Mouse (Mus musculus): ENCODE measurements at regions not wholly inside any gene's neighbourhood (a gene's known extent, or its start where the extent isn't known, plus 50 kb on each side); places are given as distances from the start of the nearest gene placed in this dataset.
A peak's percentile ranks its signal among the peaks of the same experiment; 100 is the strongest.

DNA sequence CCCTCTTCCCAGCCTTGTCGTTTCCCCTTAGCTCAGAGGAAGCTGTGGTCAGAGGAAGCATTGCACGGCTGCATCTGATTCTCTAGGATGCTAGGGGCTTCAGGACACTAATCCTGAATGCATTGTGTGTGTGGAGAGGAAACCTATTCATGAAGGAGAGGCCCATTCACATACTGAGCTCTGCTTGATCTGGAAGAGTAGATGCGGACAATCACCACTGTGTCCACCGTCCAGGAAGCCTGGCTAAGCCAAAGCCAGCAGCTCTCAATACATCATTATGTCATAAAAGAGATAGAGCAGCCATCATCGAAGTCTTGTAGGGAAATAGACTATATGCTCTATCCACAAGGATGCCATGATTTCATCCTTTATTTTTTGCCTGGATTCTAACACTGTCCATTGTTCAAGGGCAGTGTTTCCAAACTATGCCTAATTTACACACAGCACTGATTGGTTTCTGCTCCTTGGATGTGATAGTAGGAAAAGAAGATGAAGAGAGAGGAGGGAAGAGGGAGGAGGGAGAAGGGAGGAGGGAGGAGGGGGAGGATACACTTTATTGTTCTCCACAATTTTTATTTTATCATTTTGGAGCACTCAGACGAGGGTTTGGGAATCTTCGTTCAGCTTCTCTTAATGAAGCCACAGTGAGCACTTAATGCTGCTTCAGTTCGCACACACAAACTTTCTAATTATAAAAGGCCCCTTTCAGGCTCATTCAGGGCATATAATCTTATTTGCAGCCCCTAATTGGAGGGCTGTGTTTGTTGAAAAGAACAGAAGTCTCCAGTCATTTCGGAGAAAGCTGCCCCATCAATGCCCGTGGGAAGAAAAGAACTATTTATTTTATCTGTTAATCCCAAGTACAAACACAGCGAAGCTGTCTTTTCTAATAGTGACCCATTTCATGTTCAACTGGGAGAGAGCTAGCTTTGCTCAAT, 195.0 kb downstream of the Pdgfra start:
- Histone ChIP-seq H3K27ac (no peak overlapping the region), H3K27me3 (replicated peaks) (no peaks in the 10 kb centered on the region), H3K36me3 (no peaks in the 10 kb centered on the region), H3K4me1 (peaks cover 5% of the 10 kb centered on the region), H3K9me3 (no peaks in the 10 kb centered on the region), H3K9ac (no peak overlapping the region), H3K4me2 (replicated peaks) (no peak overlapping the region), H3K4me3 (no peak overlapping the region)
- WGBS = 44% methylated on average over 11 of the region's 11 CpGs
- peak; percentile 76; the same call in 1 of the 2 replicates for ATAC-seq (ENCODE audit: low FRiP score, low read depth)

DNA sequence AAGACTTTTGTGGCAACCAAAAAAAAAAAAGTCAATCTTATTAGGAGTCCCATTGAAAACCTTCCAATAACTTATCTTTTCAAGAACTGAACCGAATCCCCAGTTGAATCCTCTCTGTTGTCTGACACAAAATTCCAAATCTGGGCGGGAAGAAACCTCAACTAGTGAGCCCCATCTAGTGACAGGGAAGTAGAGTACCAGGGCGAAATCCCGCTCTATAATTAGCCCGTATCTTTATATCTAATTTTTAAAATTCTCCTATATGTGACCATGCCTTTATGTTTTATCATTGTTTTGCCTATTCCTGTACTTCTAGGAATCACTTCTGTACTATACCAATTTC, 195.7 kb downstream of the Pdgfra start:
- Histone ChIP-seq H3K4me2 (replicated peaks) (no peak overlapping the region), H3K27ac (no peak overlapping the region), H3K27me3 (replicated peaks) (no peaks in the 10 kb centered on the region), H3K9me3 (no peaks in the 10 kb centered on the region), H3K4me1 (peaks cover 5% of the 10 kb centered on the region), H3K9ac (no peak overlapping the region), H3K4me3 (no peak overlapping the region), H3K36me3 (no peaks in the 10 kb centered on the region)
- WGBS = 66% methylated on average over 5 of the region's 5 CpGs
- no peak for ATAC-seq (ENCODE audit: low FRiP score, low read depth)

DNA sequence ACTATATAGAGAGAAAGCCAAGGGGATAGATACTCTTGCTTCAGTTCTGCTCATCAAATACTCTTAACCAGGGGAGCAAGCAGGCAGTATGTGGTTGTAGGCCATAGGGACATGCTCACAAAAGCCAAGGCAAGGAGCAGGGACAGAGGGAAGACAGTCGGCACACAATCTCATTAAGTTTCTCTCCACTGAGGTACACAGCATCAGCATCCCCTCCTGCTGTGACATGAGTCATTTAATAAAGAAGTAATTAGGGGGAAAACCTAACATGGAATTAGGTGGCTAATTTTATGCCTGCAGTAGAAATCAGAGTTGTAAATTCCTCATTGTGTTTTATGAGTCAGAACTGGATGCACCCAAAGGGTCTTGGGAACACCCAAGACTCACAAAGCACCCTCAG, 203.2 kb downstream of the Pdgfra start:
- Histone ChIP-seq H3K9ac (no peak overlapping the region), H3K4me1 (no peaks in the 10 kb centered on the region), H3K27me3 (replicated peaks) (no peaks in the 10 kb centered on the region), H3K4me3 (no peak overlapping the region), H3K4me2 (replicated peaks) (no peak overlapping the region), H3K9me3 (no peaks in the 10 kb centered on the region), H3K36me3 (no peaks in the 10 kb centered on the region), H3K27ac (no peak overlapping the region)
- 21% methylated on average over 1 of the region's 1 CpGs for WGBS
- no peak for ATAC-seq (ENCODE audit: low FRiP score, low read depth)

DNA sequence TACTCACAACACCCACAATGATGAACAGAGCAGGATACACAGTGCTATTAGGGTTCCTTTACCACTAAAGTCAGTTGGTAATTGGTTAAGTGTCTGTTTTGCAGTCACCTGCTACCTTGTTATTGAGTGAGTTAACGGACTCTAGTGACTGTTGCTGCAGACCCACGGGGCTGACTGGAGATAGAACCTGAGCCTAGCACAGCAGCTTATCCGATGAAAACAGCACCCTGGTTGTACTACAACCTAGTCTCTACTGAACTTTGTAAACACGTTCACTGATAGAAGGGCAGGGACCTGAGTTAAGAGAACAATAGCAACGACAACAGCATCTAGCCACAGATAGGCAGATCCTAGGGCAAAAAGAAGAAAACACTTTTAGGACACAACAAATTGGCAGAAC, 206.8 kb downstream of the Pdgfra start:
- H3K4me2 ChIP-seq (replicated peaks) = no peak overlapping the region
- H3K9me3 ChIP-seq = no peaks in the 10 kb centered on the region
- WGBS = 78% methylated on average over 5 of the region's 5 CpGs
- no peaks in the 10 kb centered on the region for H3K4me1 ChIP-seq
- no peak overlapping the region for H3K4me3 ChIP-seq
- H3K27me3 ChIP-seq (replicated peaks) = no peaks in the 10 kb centered on the region
- H3K36me3 ChIP-seq = no peaks in the 10 kb centered on the region
- no peak for ATAC-seq (ENCODE audit: low FRiP score, low read depth)
- H3K27ac ChIP-seq = no peak overlapping the region
- no peak overlapping the region for H3K9ac ChIP-seq

DNA sequence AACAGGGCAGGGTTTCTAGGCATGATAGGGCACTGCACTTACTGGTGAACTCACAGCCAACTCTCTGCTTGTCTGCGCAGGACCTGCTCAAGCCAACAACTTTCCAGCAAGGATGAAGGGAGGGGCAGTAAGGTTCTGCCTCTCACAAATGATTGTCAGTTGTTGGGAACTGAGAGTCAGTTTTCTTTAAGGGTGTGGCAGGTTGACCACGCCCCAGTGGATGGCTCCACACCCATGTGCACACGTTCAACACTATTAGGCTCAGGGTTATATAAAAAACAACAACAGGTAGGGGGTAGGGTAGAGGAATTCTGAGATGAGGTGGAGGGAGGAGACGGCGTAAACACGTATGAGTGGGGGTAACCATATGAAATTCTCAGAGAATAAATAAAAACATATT, 210.9 kb upstream of the Kit start:
- Histone ChIP-seq H3K9ac (no peak overlapping the region), H3K27me3 (replicated peaks) (no peaks in the 10 kb centered on the region), H3K4me2 (replicated peaks) (no peak overlapping the region), H3K4me3 (no peak overlapping the region), H3K27ac (no peak overlapping the region), H3K9me3 (no peaks in the 10 kb centered on the region), H3K36me3 (no peaks in the 10 kb centered on the region), H3K4me1 (no peaks in the 10 kb centered on the region)
- 92% methylated on average over 6 of the region's 6 CpGs for WGBS
- no peak for ATAC-seq (ENCODE audit: low FRiP score, low read depth)

DNA sequence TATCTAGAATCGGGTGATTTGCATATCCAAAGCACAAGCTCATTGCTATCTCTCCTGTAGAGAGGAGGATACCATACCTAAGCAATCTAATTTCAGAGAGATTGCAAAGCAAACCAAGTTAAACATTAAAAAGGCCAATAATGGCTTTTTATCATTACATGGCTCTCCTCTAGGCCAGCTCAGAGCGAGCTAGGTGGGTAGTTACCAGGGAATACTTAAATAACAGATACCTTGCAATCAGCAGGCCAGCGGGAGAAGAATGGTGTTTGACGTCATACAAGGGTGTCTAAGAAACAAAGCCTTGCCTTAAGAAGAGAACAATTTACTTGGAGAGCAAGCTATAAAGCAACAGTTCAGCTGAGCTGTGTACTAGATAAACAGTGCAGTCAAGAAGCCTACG, 207.4 kb upstream of the Kit start:
- Histone ChIP-seq H3K27me3 (replicated peaks) (no peaks in the 10 kb centered on the region), H3K9me3 (0 out of 2 replicates have a peak, but pooled peaks cover 3% of the 10 kb centered on the region), H3K9ac (no peak overlapping the region), H3K4me2 (replicated peaks) (no peak overlapping the region), H3K27ac (no peak overlapping the region), H3K4me3 (no peak overlapping the region), H3K36me3 (no peaks in the 10 kb centered on the region), H3K4me1 (no peaks in the 10 kb centered on the region)
- ATAC-seq (ENCODE audit: low FRiP score, low read depth) = no peak
- 80% methylated on average over 5 of the region's 5 CpGs for WGBS

DNA sequence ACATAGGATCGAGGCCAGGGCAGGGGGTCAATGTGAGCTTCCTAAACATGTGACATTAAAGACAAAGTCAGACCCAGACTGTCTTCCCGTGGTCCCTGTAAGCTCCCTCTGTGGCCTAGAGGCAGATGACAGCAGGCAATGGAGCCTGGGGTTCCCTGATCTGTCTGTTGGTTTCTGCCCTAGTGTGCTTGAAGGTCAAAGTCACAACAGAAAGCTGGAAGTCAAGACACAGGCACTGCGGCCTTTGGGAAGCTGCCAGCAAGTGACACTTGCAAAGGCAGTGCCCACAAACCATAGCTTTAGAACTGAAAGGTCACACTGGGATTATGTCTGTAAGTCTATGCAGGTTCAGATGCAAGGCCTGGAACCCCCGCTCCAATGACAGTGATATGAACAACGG, 206.0 kb upstream of the Kit start:
- Histone ChIP-seq H3K36me3 (no peaks in the 10 kb centered on the region), H3K27me3 (replicated peaks) (no peaks in the 10 kb centered on the region), H3K9ac (no peak overlapping the region), H3K4me3 (no peak overlapping the region), H3K9me3 (0 out of 2 replicates have a peak, but pooled peaks cover 3% of the 10 kb centered on the region), H3K27ac (no peak overlapping the region), H3K4me2 (replicated peaks) (no peak overlapping the region), H3K4me1 (no peaks in the 10 kb centered on the region)
- 88% methylated on average over 5 of the region's 5 CpGs for WGBS
- ATAC-seq (ENCODE audit: low FRiP score, low read depth) = no peak

DNA sequence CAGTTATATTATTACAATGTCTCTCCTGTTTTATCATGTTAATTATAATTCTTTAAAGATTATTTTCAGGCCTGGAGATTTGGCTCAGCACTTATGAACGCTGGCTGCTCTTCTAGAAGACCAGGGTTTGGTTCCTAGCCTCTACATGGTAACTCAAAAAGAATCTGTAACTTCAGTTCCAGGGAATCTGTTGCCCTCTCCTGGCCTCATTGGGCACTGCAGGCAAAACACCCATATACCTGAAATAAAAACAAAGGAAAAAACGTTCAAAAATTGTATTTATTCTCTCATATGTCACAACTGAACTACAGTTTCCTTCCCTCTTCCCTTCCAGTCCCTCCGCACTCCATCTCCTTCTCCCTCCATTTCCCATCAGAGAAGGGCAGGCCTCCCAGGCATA, 201.9 kb upstream of the Kit start:
- 70% methylated on average over 3 of the region's 3 CpGs for WGBS
- Histone ChIP-seq H3K27ac (no peak overlapping the region), H3K36me3 (no peaks in the 10 kb centered on the region), H3K27me3 (replicated peaks) (no peaks in the 10 kb centered on the region), H3K4me2 (replicated peaks) (no peak overlapping the region), H3K9ac (no peak overlapping the region), H3K9me3 (0 out of 2 replicates have a peak, but pooled peaks cover 3% of the 10 kb centered on the region), H3K4me1 (no peaks in the 10 kb centered on the region), H3K4me3 (no peak overlapping the region)
- ATAC-seq (ENCODE audit: low FRiP score, low read depth) = no peak

DNA sequence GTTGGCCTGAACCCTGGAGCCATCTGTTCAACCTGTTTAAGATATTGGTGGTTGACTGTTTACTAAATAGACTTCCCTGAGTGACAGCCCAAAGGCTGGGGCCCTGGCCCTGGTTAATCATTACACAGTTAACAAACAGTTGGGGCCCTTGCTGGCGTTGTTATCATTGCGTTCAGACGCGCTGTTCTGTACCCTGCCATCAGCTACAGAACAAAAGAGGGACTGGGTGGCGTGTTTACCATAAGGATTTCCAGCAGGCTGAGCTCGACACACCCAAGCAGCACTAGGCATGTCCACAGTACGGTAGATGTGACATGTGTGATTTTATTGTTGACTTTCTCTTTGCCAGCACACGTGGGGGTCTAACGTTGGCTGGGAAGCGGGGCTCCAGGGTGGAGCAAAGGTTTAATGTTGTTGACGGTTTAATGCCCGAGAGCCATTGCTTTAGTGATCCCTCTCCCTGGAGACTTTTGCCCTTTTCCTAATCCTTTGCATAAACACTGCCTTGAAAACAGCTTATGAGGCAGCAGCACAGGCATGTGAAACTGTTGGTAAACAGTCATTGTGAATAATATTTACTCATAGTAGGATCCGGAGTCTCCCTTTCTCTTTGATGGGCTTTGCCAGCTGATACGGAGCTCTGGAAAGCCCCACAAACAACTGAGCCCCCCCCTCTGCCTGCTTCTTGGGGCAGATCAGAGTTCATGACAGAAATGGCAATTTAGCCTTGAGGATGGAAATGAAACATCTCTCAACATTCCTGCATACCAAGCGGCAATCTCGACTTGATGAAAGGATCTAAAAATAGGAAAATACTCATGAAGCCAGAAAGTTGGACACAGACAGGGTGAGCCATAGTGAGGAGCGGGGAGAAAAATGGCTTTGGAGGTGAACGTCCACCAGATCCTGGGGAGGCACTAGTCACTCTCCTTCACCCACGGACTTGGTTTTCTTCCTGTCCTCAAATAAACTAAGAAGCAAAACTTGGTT, 197.1 kb upstream of the Kit start:
- no peaks in the 10 kb centered on the region for H3K27me3 ChIP-seq (replicated peaks)
- ATAC-seq (ENCODE audit: low FRiP score, low read depth) = no peak
- no peaks in the 10 kb centered on the region for H3K4me1 ChIP-seq
- no peak overlapping the region for H3K4me2 ChIP-seq (replicated peaks)
- H3K4me3 ChIP-seq = no peak overlapping the region
- H3K9me3 ChIP-seq = no peaks in the 10 kb centered on the region
- no peak overlapping the region for H3K9ac ChIP-seq
- H3K27ac ChIP-seq = no peak overlapping the region
- WGBS = 39% methylated on average over 19 of the region's 19 CpGs
- no peaks in the 10 kb centered on the region for H3K36me3 ChIP-seq

DNA sequence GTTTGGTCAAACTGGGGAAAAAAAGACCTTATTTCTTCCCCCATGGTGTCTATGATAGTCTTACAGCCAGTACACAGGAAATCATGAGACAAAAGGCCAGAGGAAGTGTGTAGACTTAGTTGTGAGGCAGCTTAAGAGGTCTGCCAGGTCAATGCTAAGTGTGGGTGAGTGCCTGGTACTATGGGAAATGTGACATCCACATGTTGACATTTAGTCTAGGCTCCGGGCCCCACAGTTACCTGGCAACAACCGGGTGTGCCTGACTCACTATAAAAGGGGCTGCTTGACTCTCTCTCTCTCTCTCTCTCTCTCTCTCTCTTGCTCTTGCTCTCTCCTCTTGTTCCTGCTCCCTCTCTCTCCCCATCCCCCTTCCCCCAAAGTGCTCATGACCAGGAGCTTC, 196.1 kb upstream of the Kit start:
- Histone ChIP-seq H3K4me3 (no peak overlapping the region), H3K4me1 (no peaks in the 10 kb centered on the region), H3K27me3 (replicated peaks) (no peaks in the 10 kb centered on the region), H3K9ac (no peak overlapping the region), H3K9me3 (no peaks in the 10 kb centered on the region), H3K36me3 (no peaks in the 10 kb centered on the region), H3K4me2 (replicated peaks) (no peak overlapping the region), H3K27ac (no peak overlapping the region)
- ATAC-seq (ENCODE audit: low FRiP score, low read depth) = no peak
- 79% methylated on average over 2 of the region's 2 CpGs for WGBS

DNA sequence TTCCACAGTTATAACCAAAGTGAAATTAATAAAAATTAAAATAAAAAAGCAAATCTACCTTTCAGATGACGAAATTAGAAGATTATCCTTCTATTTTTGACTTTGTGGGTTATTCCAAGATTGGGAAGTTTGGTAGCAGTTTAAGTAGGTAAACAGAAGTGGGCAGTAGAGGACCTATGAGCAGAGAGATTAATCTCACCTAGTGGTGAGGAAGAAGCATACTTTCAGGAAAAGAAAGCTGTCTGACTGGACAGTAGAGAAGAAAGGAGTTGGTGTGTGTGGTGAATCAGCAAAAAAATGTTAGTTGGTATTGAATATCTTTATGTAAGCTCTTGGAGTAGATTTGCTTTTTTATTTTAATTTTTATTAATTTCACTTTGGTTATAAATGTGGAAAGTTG, 194.4 kb upstream of the Kit start:
- Histone ChIP-seq H3K27me3 (replicated peaks) (no peaks in the 10 kb centered on the region), H3K4me3 (no peak overlapping the region), H3K4me2 (replicated peaks) (no peak overlapping the region), H3K9me3 (no peaks in the 10 kb centered on the region), H3K9ac (no peak overlapping the region), H3K4me1 (no peaks in the 10 kb centered on the region), H3K27ac (no peak overlapping the region), H3K36me3 (no peaks in the 10 kb centered on the region)
- WGBS = 76% methylated on average over 1 of the region's 1 CpGs
- ATAC-seq (ENCODE audit: low FRiP score, low read depth) = no peak

DNA sequence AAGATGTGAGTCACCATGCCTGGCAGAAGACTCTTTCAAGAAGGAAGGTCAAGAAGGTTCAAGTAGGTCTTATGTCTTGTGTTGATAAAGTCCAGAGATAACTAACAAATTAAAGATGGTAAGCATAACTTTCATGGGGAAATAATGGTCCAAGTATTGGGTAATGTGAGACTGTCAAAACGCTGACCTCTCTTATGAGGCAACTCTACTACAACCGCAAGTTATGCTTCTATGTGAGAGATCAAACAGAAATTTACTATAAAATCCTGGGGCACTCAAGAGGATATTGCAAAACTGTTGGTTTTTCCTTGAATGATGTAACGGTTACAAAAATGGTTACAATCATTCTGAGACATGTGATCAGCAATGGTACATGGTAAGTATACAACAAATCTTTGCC, 192.6 kb upstream of the Kit start:
- Histone ChIP-seq H3K36me3 (no peaks in the 10 kb centered on the region), H3K4me2 (replicated peaks) (no peak overlapping the region), H3K4me1 (no peaks in the 10 kb centered on the region), H3K4me3 (no peak overlapping the region), H3K27me3 (replicated peaks) (no peaks in the 10 kb centered on the region), H3K27ac (no peak overlapping the region), H3K9me3 (no peaks in the 10 kb centered on the region), H3K9ac (no peak overlapping the region)
- WGBS = 96% methylated on average over 3 of the region's 3 CpGs
- ATAC-seq (ENCODE audit: low FRiP score, low read depth) = no peak
